Mouse (Mus musculus): ENCODE measurements around the gene Hemgn.

Gene Hemgn

DNA sequence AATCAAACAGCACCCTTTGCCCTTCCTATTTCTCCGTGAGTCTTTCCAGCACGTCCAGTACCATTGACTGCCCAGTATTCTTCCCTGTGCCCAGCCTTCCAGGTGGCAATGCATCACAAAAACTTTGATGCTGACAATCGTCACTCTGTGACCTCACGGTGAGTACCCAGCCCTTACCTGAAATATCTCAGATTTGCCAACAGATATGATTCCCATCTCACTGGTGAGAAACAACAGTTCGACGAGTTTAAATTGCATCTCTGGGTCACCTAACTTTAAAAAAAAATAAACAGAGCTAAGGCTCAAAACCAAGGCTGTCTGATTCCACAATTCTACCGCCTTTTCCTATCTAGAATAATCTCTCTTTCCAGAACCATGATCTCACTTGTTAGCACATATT lies at the start of gene Hemgn:
Gene Hemgn, minus strand, starts transcription at position 101 of the 400 bp plus-strand sequence.
- DNase-seq (ENCODE audit: low read depth, low spot score), result no peak

DNA sequence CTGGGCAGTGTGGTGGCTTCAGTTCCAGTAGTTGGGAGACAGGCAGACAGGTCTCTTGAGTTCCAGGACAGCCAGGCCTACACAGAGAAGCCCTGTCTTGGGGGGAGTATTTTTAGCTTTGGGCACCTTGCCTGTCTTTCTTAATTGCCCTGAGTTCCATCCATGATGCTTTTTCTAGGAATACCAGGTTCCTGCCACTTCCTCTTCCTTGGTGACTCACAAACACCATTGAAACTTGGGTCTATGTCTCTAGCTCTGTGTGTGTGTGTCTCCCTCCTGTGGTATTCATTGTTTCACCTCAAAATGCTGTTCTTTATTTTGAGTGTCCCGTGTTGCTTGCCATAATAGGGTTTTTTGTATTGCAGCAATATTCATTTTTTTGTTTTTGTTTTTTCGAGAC lies 45.1 kb upstream of the Hemgn start:
- DNase-seq (ENCODE audit: low read depth, low spot score), result no peak

DNA sequence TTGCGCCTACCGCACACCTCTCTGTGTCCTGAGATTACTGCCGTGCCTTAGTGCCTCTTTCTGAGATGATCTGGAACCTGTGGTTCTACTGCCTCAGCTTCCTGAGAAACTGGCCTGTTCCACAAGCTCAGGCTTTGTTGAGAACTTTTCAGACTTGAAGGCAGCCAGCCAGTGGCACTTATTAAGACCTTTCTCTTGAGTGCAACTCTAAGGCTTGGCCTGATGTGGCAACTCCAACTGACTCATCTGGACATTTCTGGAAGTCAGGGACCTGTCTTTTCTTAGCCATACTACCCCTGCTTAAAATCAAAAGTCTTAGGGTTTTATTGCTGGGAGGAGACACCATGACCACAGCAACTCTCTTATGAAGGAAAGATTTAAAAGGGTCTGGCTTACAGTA lies 43.9 kb upstream of the Hemgn start:
- no peak for DNase-seq (ENCODE audit: low read depth, low spot score)

DNA sequence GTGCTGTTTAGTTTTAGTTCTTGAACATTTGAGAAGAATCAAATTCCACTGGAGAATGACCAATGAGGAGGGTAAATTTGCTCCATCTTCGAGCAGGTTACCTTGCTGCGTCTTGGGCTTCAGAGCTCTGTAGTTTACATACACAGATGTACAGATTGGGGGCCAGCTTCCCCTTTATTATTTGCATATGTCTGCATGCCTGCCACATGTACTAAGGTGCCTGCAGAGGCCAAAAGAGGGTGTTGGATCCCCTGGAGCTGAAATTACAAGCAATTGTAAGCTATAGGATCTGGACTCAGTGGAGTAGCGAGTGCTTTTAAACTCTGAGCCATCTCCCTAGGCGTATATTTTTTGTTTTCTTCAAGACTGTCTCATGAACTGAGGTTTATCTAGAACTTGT lies 43.5 kb upstream of the Hemgn start:
- DNase-seq (ENCODE audit: low read depth, low spot score), result no peak

DNA sequence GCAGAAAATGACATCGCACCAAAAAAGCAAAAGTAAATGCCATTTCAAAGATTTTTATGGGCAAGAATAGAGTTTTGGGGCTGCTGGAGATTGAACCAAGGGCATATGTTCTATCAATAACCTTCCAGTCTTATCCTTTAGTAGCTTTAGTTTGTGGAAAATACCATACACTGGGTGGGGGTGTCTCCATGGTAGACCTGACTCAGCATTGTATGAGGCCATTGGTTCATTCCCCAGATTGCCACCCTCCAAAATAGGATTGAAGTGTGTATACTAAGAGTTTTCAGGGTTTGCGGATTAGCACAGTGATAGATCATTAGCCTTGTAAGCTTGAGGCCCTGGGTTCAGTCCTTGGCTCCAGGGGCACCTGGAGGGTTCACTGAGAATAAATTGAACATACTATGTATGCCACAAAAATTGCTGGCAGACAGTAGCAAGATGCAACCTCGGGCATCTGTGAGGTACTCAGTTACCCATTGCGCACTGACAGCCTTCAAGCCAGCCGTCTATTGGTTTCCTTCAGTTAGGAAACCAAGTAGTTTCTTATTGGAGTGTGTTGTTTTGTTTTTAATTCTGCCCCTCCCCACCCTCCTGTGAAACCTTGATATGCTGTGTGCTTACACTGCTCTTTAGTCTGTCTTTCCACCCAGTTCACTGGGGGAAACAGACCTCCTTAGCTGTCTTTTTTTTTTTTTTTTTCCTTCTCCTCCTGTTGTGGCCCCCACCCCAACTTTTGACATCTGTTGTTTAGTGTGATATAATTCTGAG lies 41.0 kb upstream of the Hemgn start:
- DNase-seq (ENCODE audit: low read depth, low spot score), result no peak

DNA sequence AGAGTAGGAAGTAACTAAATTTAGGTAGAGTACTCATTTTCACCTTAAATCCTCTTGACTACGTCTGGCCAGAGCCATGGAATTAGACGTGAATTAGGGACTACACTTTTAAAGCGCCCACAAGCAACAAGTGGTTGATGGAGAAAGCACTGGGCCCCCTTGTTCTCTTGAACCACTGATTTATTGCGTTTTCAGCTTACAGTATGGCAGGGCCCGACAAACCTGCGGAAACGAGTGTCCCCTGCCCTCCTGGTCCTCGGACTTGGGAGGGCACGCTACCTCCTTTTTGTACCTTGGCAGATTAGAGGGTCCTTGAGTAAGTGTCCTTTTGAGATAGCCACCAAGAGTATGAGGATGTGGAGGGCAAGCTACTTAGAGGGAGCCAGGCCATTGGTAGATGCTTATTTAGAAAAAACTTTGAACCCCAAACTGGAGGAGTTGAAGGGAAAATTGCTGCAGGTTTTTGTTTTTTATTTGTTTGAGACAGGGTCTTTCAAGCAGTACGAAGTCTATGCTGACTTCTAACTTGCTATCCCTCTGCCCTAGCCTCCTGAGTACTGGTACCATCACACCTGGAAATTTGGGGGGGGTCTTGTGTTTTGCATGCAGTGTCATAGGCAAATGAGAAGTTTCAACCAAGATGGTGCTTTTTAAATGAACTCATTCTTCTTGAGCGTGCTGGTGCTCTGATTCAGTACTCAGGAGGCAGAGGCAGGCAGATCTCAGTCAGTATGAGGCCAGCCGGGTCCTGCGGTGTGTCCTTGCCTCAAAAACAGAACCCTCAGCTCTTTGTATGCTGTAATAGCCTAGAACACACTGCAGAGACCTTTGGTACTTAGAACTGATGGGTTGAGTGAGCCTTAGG lies 39.8 kb upstream of the Hemgn start:
- no peak for DNase-seq (ENCODE audit: low read depth, low spot score)

DNA sequence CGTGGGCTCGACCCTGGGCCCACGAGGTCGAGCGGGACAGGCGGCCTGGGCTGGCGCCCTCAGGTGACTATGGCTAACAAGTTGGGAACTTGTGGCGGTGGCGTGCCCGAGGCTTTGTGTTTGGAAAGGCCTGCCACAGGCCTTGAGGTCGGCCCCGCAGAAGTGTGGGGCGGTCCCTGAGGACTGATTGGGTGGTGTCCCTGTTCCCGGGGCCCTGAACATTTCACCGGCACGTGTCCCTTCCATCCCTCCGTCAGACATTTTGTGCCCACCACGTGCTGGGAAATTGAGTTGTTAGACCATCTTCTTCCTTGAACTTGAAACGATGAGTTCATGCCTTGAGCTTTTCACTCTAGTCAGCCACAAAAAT lies 39.2 kb upstream of the Hemgn start:
- peak; percentile 91 for DNase-seq (ENCODE audit: low read depth, low spot score)

DNA sequence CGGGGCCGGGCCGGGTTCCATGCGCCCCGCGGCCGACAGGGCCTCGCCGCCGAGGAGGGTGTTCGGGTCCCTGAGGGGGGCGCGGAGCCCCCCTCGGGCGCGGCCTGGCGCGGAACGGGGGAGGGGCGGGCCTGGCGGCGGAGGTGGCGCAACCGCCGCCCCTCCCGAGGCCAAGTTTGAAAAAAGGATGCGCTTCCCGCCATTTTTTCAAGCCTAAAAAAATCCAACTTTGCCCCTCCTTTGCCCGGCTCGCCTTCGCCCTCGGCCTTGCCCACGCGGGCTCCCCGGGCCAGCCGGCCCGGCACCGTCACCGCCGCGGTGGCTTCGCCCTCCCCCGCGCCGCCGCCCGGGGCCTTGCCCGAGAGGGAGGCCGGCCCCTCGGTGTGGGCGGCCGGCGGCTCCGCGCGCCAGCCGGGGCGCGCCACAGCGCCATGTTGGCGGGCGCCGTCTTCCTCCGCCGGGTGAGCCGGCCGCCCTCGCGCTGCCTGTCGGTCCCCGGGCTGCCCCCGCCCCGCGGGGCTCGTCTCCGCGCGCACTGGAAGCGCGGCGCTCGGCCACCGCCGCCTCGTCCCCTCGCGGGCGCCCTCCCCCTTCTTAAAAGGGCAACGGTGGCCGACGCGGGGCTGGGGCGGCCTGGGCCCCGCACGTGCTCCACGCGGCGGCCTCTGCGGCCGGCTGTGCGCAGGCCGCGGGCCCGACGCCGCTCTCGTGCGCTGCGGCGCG lies 38.6 kb upstream of the Hemgn start:
- peak; percentile 55 for DNase-seq (ENCODE audit: low read depth, low spot score)

DNA sequence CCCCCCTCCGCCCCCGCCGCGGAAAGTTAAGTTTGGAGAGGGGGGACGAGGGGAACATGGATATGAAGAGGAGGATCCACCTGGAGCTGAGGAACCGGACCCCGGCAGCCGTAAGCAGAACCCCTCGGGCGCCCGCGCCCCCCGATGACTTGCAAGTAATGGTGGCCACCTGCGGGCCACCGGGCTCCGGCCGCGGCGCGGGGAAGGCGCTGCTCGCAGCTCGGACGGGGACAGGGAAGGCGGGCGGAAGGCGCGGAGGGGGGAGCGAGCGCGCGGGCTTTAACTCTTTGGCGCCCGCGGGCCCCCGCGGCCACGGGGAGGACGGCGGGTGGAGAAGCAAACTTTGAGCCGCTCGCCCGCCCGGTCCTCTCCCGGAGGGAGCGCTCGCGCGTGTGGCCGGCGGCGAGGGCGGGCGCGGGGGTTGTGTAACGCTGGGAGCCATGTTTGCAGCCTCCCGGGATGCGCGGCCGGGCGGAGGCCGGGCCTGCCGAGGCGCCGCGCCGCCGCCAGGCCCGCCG lies 38.0 kb upstream of the Hemgn start:
- peak; percentile 35 for DNase-seq (ENCODE audit: low read depth, low spot score)

DNA sequence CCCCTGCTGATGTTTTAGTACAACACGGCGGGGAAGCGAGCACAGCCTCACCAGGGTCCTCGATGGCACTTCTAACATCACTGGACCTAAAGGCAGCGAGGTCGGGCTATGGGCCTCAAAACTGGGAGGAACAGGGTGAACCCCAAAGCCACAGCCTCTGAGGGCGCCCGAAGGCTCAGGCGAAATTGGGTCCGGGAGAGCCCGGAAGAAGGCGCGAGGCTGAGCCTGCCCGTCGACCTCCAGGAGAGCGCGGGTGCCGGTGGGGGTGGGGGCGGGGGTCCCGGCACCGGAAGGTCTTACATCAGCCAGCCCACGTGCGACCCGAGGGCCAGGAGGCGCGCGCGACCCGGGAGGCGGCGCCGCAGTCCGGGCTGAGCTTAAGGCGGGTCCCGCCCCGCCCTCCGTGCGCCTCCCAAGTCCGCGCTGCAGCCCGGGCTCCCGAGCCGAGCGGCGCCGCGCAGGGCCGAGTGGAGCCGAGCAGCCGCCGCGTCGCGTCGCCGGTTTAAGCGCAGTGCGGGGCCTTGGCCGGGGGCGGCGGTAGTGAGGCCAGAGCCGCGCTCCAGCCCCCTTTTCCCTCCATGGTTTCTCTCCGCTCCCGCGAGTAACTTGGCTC lies 37.3 kb upstream of the Hemgn start, which contains the start of gene Anp32b:
Gene Anp32b, plus strand, starts transcription at position 384 of the 613 bp plus-strand sequence.
- peak; percentile 90 for DNase-seq (ENCODE audit: low read depth, low spot score)

DNA sequence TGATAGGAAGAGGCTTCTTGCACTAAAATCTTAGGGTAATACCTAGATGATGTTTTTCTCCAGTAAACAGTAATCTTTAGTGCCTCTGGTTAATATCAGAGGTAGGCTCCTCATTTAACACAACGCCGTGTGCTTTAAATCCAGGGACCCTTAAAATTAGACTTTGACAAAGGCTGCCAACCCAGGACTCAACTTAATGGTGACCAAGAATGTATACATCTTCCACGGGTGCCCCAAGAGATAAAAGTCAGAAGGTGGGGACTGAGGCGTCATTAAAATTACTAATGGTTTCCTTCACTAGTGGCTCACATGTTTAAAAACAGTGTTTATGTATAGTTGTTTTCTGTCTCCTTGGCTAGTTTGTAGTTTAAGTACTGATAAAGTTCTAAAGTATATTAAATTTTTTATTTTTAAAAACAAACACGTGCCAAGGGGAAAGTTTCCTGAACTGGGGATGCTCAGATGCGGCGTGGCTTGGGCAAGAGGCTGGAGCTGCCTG lies 36.8 kb upstream of the Hemgn start:
- DNase-seq (ENCODE audit: low read depth, low spot score), result no peak

DNA sequence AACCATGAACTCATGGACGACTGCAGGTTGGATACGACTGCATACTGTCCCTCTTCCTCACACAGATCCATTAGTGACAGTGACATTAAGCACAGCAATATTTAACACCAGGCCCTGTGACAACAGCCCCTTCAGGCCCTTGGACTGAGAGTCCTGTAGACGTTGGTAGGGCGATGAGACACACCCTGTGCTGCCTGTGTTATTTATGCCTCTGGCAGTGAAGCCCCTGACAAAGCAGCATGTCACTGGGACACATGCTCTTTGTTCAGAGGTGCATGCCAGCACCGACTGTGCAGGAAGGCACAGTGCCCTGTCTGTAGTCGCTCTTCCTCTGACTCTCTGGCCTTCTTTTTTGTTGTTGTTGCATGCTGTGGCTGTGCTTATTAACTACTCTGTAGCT lies 35.6 kb upstream of the Hemgn start:
- no peak for DNase-seq (ENCODE audit: low read depth, low spot score)

DNA sequence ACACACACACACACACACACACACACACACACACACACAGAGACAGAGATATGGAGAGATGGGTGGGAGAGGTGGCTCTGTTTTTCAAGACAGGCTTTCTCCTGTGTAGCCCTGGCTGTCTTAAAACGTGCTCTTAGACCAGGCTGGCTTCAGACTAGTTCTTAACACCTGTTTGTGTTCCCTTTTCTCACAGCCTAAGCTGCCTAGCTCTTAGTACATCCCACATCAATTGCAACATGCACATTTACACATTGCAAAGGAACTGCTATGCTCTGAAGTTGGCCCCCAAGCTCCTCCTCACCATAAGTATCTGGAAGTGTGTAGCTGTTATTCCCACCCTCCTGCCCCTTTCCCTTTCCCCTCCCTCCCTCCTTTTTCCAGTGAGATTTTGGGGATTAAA lies 34.2 kb upstream of the Hemgn start:
- no peak for DNase-seq (ENCODE audit: low read depth, low spot score)

DNA sequence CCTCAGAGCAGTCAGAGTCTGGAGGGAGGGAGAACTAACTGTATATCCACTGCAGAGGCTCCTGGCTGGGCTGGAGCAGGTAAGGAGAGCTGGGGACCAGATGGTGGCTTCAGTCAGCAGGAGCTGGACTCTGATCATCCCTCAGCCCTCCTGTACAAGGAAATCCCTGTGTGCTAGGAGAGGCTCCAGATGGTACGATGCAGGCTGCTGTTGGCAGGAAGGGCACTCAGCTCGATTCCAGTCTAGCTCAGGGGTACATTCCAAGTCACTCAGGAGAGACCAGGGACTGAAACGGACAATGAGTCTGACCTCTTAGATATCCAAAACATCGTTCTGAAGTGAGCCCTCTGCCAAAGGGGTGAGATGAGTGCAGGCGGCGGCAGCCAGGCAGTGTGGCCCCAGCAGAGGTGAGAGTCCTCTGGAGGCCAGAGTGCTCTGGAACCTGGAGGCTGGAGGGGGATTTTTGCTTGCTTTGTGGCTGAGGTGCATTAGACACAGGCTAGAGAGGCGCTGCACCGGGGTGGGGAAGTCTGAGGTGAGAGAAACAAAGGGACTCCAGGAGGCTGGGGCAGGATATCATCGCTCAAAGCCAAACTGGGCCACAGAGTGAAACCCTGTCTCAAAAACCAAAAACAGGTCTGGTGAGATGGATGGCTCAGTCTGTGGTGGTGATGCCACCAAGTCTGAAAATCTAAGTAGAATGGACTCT lies 32.1 kb upstream of the Hemgn start:
- peak; percentile 32 for DNase-seq (ENCODE audit: low read depth, low spot score)

DNA sequence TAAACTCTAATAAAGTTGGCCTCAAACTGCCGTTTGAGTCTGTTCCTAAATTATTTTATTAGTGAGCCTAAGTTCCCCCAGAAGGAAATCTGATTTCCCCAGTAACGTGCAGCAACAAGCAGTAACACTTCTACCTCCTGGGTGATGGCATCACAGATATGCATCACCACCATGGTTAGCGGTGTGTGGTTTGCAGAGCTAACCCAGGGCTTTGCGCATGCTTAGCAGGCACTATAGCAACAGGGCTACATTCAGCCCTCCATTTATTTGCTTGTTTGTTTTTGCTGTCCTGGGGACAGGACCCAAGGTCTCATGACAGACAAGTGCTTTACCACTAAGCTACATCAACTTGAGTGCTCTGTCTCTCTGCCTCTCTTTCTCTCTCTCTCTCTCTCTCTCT lies 29.2 kb upstream of the Hemgn start:
- DNase-seq (ENCODE audit: low read depth, low spot score), result no peak

DNA sequence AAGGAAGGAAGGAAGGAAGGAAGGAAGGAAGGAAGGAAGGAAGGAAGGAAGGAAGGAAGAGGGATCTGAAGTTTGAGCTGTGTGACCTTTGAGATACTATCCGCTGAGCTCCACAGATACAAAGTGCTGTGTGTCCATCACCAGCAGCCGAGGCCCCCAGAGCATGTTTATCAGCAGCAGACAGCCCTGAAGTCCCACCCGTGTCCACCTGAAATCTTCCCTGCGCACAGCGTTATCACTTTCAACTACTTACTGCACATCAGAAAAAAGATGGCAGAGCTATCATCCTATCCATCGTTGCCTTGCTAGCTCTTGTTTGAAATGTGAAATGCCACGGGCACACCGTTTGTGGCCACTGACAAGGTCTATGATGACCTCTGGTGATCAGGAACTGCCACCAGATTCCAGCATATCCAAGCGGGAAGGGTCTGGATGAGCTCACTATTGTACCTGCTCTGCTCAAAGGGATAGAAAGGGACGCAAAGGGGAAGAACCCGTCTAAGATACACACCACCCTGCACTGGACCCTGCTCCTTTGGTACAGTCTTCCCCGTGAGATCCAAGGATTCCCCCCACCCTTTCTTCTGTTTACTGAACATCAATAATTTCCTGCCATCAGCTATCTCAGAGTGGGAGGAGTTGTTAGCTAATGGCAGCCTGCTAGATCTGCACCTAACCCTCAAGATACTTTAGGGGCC lies 19.2 kb upstream of the Hemgn start:
- no peak for DNase-seq (ENCODE audit: low read depth, low spot score)

DNA sequence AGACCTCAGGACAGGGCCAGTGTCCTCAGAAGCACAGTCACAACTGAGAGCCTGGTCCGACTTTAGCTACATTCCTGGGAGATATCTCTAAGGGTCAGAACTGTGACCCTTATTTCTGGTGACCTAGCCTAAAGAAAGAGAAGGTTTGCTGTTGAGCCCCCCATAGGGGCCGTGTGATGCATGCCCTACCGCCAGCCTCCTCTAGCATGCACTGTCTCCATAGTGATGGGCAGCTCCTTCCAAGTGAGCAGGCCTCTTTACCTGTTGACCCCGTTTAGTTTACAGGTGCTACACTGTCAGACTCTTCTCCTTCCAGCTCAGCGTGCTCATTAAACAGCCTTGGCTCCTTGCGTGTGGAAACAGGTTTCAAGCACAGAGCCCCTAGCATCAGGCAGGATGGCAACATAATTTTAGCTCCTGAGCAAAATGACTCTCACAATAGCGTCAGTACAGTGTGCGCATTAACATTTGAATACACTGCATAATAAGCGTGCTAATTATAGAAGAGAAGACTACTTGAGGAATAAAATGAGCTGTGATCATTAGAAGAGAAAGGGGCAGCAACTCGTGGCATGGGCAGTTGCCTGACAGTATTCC lies 15.7 kb upstream of the Hemgn start:
- no peak for DNase-seq (ENCODE audit: low read depth, low spot score)

DNA sequence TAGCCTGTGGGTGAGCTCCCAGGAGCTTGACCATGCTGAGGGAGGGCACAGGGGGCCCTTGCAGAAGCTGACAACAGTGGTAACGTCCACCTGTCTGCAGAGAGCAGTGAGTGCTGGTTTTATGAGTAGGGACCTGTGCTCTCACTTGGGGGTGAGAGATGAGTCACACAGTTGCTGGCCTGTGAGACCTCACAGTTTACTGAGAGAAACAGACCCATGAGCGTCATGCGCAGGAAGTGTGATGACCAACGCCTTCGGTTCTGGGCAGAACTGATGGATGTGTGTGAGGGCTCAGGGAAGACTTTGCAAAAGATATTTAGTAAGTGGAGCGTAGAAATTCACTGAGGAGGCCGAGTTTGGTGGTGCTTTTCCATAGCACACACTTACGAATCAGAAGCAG lies 9.3 kb upstream of the Hemgn start:
- DNase-seq (ENCODE audit: low read depth, low spot score), result no peak

DNA sequence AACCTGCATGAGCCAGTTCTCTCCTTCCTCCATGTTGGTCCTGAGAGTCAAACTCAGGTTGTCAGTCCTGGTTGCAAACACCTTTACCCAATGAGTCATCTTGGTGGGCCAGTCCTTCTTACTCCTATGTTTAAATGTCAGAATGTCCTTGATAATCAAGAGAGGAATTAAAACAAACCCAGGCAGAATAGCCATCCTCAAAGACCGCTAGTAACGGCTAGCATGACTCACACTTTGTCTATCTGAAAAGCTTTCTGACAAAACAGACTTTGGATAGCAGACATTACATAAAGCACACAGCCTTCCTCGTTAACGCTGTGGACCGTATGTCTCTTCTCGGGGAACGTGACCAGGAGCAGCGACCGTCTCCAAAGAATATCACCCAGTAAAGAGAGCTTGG lies 5.5 kb upstream of the Hemgn start:
- no peak for DNase-seq (ENCODE audit: low read depth, low spot score)

DNA sequence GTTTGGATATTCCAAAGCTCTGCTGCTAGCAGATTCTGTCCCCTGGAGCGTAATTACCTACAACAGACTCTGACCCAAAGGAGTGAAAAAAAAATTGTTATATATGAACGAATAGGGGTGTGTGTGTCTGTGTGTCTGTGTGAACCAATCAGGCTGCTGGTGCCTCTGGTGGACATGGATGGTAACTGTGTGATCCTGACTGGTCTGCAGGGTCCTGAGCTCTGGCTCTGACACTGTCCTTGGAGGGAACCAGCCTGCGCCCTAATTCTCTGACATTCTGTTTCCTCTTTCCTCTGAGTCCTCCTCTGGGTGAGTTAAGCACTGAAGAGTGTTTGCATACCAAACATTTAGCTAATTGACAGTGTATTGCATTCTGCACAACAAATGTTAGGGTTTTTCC lies 4.2 kb upstream of the Hemgn start:
- peak; percentile 58 for DNase-seq (ENCODE audit: low read depth, low spot score)

Data from R1 (cell line).